In the genomic region with DNA sequence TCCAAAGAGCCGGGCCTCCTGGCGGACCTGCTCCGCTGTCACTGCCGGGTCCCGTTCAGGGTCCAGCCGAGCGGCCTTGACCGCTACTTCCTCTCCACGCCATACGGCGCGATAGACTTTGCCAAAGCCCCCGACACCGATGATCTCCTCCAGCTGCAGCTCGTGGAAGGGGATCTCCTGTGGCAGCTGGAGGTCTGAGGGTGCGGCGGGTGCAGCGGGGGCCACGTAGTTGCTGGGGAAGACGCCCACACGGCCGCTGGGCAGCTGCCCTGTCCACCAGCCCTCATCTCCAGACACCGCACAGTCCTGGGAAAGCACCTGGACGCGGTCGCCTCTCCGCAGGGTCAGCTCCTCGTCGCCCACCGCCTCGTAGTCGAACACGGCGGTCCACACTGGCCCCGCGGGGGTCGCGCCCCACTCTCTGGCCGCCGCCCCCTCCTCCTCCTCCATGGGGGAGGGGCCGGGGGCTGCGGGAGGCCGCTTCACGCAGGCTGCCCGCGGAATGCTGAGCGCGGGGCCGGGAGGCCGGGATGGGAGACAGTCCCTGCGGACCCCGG, we compare ENCODE assay signal across 7 mouse cellular contexts. TPM values are rescaled to one million over a fixed set of nuclear protein-coding genes. Genes with fewer than 3 reads are reported as not detected.
DNase-seq lines count a peak whose midpoint lies in the region; ATAC-seq and TF ChIP-seq lines count a peak whose summit lies in the region.

No protein-coding gene starts in this region.

- no peak for TF ChIP-seq EP300 in heart, postnatal 0 days (IDR thresholded peaks at IDR 0.05; ENCODE audit: low read depth)

- H3K27me3 ChIP-seq in heart, postnatal 0 days (ENCODE audit: control insufficient read depth, insufficient read depth, low read length): no peaks in the 10 kb centered on the region
- no peaks in the 10 kb centered on the region for H3K27me3 ChIP-seq in limb, embryonic 13.5 days
- H3K27me3 ChIP-seq in neural tube, embryonic 11.5 days (ENCODE audit: control insufficient read depth, insufficient read depth, low read length): no peaks in the 10 kb centered on the region

- H3K4me2 ChIP-seq in heart, postnatal 0 days (ENCODE audit: low read depth, low read length): peak overlapping the region; percentile 100
- H3K4me2 ChIP-seq in limb, embryonic 13.5 days (replicated peaks): peak overlapping the region; percentile 99
- H3K4me2 ChIP-seq in neural tube, embryonic 11.5 days (ENCODE audit: low read depth): peak overlapping the region; percentile 81

- H3K4me1 ChIP-seq in heart, postnatal 0 days (ENCODE audit: control insufficient read depth, insufficient read depth): peaks cover 13% of the 10 kb centered on the region
- H3K4me1 ChIP-seq in limb, embryonic 13.5 days: peaks cover 27% of the 10 kb centered on the region
- peaks cover 15% of the 10 kb centered on the region for H3K4me1 ChIP-seq in neural tube, embryonic 11.5 days (ENCODE audit: control insufficient read depth, insufficient read depth, low read length)

- 0 out of 2 replicates have a peak, but pooled peaks have one; percentile 18 for ATAC-seq in heart, postnatal 0 days (ENCODE audit: insufficient read depth, low read depth)
- peak; percentile 13; the same call in 1 of the 2 replicates for ATAC-seq in limb, embryonic 13.5 days (ENCODE audit: low FRiP score, low read depth)
- peak; percentile 37; the same call in 1 of the 2 replicates for ATAC-seq in neural tube, embryonic 11.5 days (ENCODE audit: insufficient read depth, low FRiP score, low TSS enrichment)

- peak overlapping the region; percentile 69 for H3K9ac ChIP-seq in heart, postnatal 0 days (replicated peaks; ENCODE audit: low read depth, low read length)
- H3K9ac ChIP-seq in limb, embryonic 13.5 days: peak overlapping the region; percentile 93
- H3K9ac ChIP-seq in neural tube, embryonic 11.5 days (ENCODE audit: low read length): peak overlapping the region; percentile 60

- H3K4me3 ChIP-seq in heart, postnatal 0 days (ENCODE audit: low read depth, low read length): peak overlapping the region; percentile 85
- peak overlapping the region; percentile 90 for H3K4me3 ChIP-seq in limb, embryonic 13.5 days
- peak overlapping the region; percentile 59 for H3K4me3 ChIP-seq in neural tube, embryonic 11.5 days (ENCODE audit: low read depth, low read length)

- TF ChIP-seq CTCF in heart, postnatal 0 days (IDR thresholded peaks at IDR 0.05; ENCODE audit: low read depth): no peak

- no peak overlapping the region for H3K27ac ChIP-seq in heart, postnatal 0 days (ENCODE audit: low read depth)
- H3K27ac ChIP-seq in limb, embryonic 13.5 days: no peak overlapping the region
- no peak overlapping the region for H3K27ac ChIP-seq in neural tube, embryonic 11.5 days (ENCODE audit: low read depth, low read length)

- WGBS in heart, postnatal 0 days: 3% methylated on average over 51 of the region's 52 CpGs
- WGBS in limb, embryonic 13.5 days: 2% methylated on average over 42 of the region's 52 CpGs
- 3% methylated on average over 47 of the region's 52 CpGs for WGBS in neural tube, embryonic 11.5 days

- no peaks in the 10 kb centered on the region; the same call in none of the 2 replicates for H3K36me3 ChIP-seq in heart, postnatal 0 days (replicated peaks; ENCODE audit: control insufficient read depth, insufficient read depth, low read length)
- peaks cover 21% of the 10 kb centered on the region for H3K36me3 ChIP-seq in limb, embryonic 13.5 days
- H3K36me3 ChIP-seq in neural tube, embryonic 11.5 days (ENCODE audit: control insufficient read depth, insufficient read depth, low read length): no peaks in the 10 kb centered on the region

- no peaks in the 10 kb centered on the region for H3K9me3 ChIP-seq in heart, postnatal 0 days (replicated peaks; ENCODE audit: control insufficient read depth, low read length)
- no peaks in the 10 kb centered on the region for H3K9me3 ChIP-seq in limb, embryonic 13.5 days
- no peaks in the 10 kb centered on the region for H3K9me3 ChIP-seq in neural tube, embryonic 11.5 days (ENCODE audit: control insufficient read depth, low read length)

- peak; percentile 53 to 63 for DNase-seq in right cerebral cortex, postnatal 10 days (ENCODE audit: low spot score in 2 of 2)
- DNase-seq in right cerebral cortex, adult 18-20 months: no peak
- DNase-seq in cerebellum, postnatal 10 days: peak; percentile 74 to 76
- DNase-seq in heart, postnatal 0 days (ENCODE audit: low spot score): no peak
- no peak for DNase-seq in neural tube, embryonic 11.5 days (ENCODE audit: low spot score)
- DNase-seq in spleen, postnatal 14 days (ENCODE audit: low spot score in 2 of 2): no peak

RNA-seq across cellular contexts. Expression of a gene that starts 0.7 kb away (rescaled TPM):
- total RNA-seq in heart, postnatal 0 days (2014; rRNA removed; ENCODE audit: low replicate concordance): 18.4 and 23.2 TPM in 2 replicates
- polyA plus RNA-seq in heart, postnatal 0 days (2015; fragmentation: Nextera tagmentation; extraction: Ambion mirVana): 2.5 and 3.0 TPM in 2 replicates
- polyA plus RNA-seq in limb, embryonic 13.5 days (2015; fragmentation: Nextera tagmentation; extraction: Ambion mirVana): 8.2 and 8.8 TPM in 2 replicates
- polyA plus RNA-seq in neural tube, embryonic 11.5 days (2014; fragmentation: Nextera tagmentation; extraction: Ambion mirVana): 9.0 and 12.5 TPM in 2 replicates

RNA-seq across cellular contexts. Expression of a gene that starts 15.5 kb away (rescaled TPM):
- total RNA-seq in heart, postnatal 0 days (2014; rRNA removed; ENCODE audit: low replicate concordance): 1.4 and 2.5 TPM in 2 replicates
- 2.1 and 2.4 TPM in 2 replicates for polyA plus RNA-seq in heart, postnatal 0 days (2015; fragmentation: Nextera tagmentation; extraction: Ambion mirVana)
- polyA plus RNA-seq in limb, embryonic 13.5 days (2015; fragmentation: Nextera tagmentation; extraction: Ambion mirVana): 4.9 and 6.3 TPM in 2 replicates
- polyA plus RNA-seq in neural tube, embryonic 11.5 days (2014; fragmentation: Nextera tagmentation; extraction: Ambion mirVana): 5.0 and 6.1 TPM in 2 replicates

RNA-seq across cellular contexts. Expression of a gene that starts 19.9 kb away (rescaled TPM):
- not detected in 2 replicates for total RNA-seq in heart, postnatal 0 days (2014; rRNA removed; ENCODE audit: low replicate concordance)
- polyA plus RNA-seq in heart, postnatal 0 days (2015; fragmentation: Nextera tagmentation; extraction: Ambion mirVana): not detected in 2 replicates
- 0.10 TPM in 1 of 2 replicates, not detected in the other for polyA plus RNA-seq in limb, embryonic 13.5 days (2015; fragmentation: Nextera tagmentation; extraction: Ambion mirVana)
- polyA plus RNA-seq in neural tube, embryonic 11.5 days (2014; fragmentation: Nextera tagmentation; extraction: Ambion mirVana): 10.2 and 11.2 TPM in 2 replicates

RNA-seq across cellular contexts. Expression of a gene that starts 57.5 kb away (rescaled TPM):
- total RNA-seq in heart, postnatal 0 days (2014; rRNA removed; ENCODE audit: low replicate concordance): 3.8 and 4.1 TPM in 2 replicates
- polyA plus RNA-seq in heart, postnatal 0 days (2015; fragmentation: Nextera tagmentation; extraction: Ambion mirVana): 11.0 and 11.1 TPM in 2 replicates
- polyA plus RNA-seq in limb, embryonic 13.5 days (2015; fragmentation: Nextera tagmentation; extraction: Ambion mirVana): 47.5 TPM in 2 replicates
- 83.7 and 84.7 TPM in 2 replicates for polyA plus RNA-seq in neural tube, embryonic 11.5 days (2014; fragmentation: Nextera tagmentation; extraction: Ambion mirVana)

Comparison
In these comparisons a context has a peak if more than half of its experiments do, and no peak if none do; other contexts are left out.
1. DNase-seq: peak in right cerebral cortex, postnatal 10 days (2 of 2) and cerebellum, postnatal 10 days (2 of 2); none in right cerebral cortex, adult 18-20 months (single experiment), heart, postnatal 0 days (single experiment), neural tube, embryonic 11.5 days (single experiment) and spleen, postnatal 14 days (0 of 2).
2. RNA of a gene that starts 19.9 kb away (polyA plus RNA-seq): 10.2 to 11.2 TPM in neural tube, embryonic 11.5 days; 0.10 TPM in limb, embryonic 13.5 days and not detected in heart, postnatal 0 days; every median in the first group is over 10 times any median in the second.
3. Peak in every context shown above with its lines, with median percentiles within 50 percentile points of each other: ATAC-seq, H3K4me2 ChIP-seq, H3K4me3 ChIP-seq and H3K9ac ChIP-seq.